Mouse (Mus musculus): ENCODE results near the gene Use1. TPM values are rescaled to one million over a fixed set of nuclear protein-coding genes. Genes with fewer than 3 reads are reported as not detected.

Use1 gene
- polyA plus RNA-seq, 2 experiments = 114 to 189 TPM

GRCm38 (mm10) chr8:71381971-71382961 lies 15.6 kb downstream of the Use1 start:
- Histone ChIP-seq H3K9ac (ENCODE audit: low read depth, low read length, severe bottlenecking) (peak overlapping the region; percentile 77), H3K4me1 (ENCODE audit: control insufficient read depth, insufficient read depth, low read length) (peaks cover 23% of the 10 kb centered on the region), H3K4me3 (replicated peaks; ENCODE audit: low read length) (peak overlapping the region; percentile 84), H3K27ac (replicated peaks; ENCODE audit: low read depth, low read length) (peak overlapping the region; percentile 88), H3K4me2 (replicated peaks; ENCODE audit: low read depth, low read length, severe bottlenecking) (peak overlapping the region; percentile 99), H3K9me3 (ENCODE audit: control insufficient read depth, low read length) (no peaks in the 10 kb centered on the region), H3K36me3 (ENCODE audit: control insufficient read depth, insufficient read depth, low read length) (peaks cover 9% of the 10 kb centered on the region), H3K27me3 (ENCODE audit: control insufficient read depth, insufficient read depth, low read length) (no peaks in the 10 kb centered on the region)
- 3% methylated on average over 29 of the region's 80 CpGs for WGBS
- no peak for TF ChIP-seq POLR2A (IDR thresholded peaks at IDR 0.05; ENCODE audit: borderline replicate concordance, extremely low read depth, insufficient read depth, insufficient read length)
- DNase-seq (ENCODE audit: low spot score) (peak; percentile 86), ATAC-seq (ENCODE audit: low FRiP score, low read depth) (peak; percentile 92)

DNA sequence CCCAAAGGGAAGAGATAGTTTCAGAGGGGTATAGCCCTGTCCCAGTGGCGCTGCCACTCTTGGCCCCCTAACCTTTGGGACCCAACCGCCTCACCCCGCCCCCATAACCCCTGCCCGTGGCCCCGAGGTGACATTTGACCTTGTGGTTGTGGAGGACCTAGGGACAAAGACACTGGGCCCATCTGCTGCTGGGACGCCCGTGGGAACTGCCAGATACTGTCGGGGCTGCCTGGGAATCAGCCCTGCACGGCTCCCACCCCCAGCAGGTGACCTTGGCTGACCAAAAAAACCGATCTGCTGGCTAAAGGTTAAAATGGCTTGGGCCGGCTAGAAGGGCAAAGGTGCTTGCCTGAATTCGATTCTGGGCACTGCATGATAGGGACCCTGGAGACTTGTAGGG lies 16.7 kb downstream of the Use1 start:
- WGBS = 40% methylated on average over 12 of the region's 12 CpGs
- no peak overlapping the region for H3K4me3 ChIP-seq (replicated peaks; ENCODE audit: low read length)
- no peak overlapping the region for H3K9ac ChIP-seq (ENCODE audit: low read depth, low read length, severe bottlenecking)
- H3K9me3 ChIP-seq (ENCODE audit: control insufficient read depth, low read length) = no peaks in the 10 kb centered on the region
- H3K27ac ChIP-seq (replicated peaks; ENCODE audit: low read depth, low read length) = peak overlapping the region; percentile 88; the same call in 1 of the 2 replicates
- peaks cover 23% of the 10 kb centered on the region for H3K4me1 ChIP-seq (ENCODE audit: control insufficient read depth, insufficient read depth, low read length)
- no peak for TF ChIP-seq POLR2A (IDR thresholded peaks at IDR 0.05; ENCODE audit: borderline replicate concordance, extremely low read depth, insufficient read depth, insufficient read length)
- no peak overlapping the region for H3K4me2 ChIP-seq (replicated peaks; ENCODE audit: low read depth, low read length, severe bottlenecking)
- no peak for DNase-seq (ENCODE audit: low spot score)
- ATAC-seq (ENCODE audit: low FRiP score, low read depth) = no peak
- H3K36me3 ChIP-seq (ENCODE audit: control insufficient read depth, insufficient read depth, low read length) = no peaks in the 10 kb centered on the region
- H3K27me3 ChIP-seq (ENCODE audit: control insufficient read depth, insufficient read depth, low read length) = no peaks in the 10 kb centered on the region

- Histone ChIP-seq H3K4me2 (replicated peaks; ENCODE audit: low read depth, low read length, severe bottlenecking) (no peak overlapping the region), H3K9me3 (ENCODE audit: control insufficient read depth, low read length) (no peaks in the 10 kb centered on the region), H3K4me3 (replicated peaks; ENCODE audit: low read length) (no peak overlapping the region), H3K27ac (replicated peaks; ENCODE audit: low read depth, low read length) (no peak overlapping the region), H3K4me1 (ENCODE audit: control insufficient read depth, insufficient read depth, low read length) (peaks cover 23% of the 10 kb centered on the region), H3K9ac (ENCODE audit: low read depth, low read length, severe bottlenecking) (no peak overlapping the region), H3K36me3 (ENCODE audit: control insufficient read depth, insufficient read depth, low read length) (no peaks in the 10 kb centered on the region), H3K27me3 (ENCODE audit: control insufficient read depth, insufficient read depth, low read length) (no peaks in the 10 kb centered on the region)
- no peak for ATAC-seq (ENCODE audit: low FRiP score, low read depth)
- WGBS = 60% methylated on average over 3 of the region's 3 CpGs
- TF ChIP-seq POLR2A (IDR thresholded peaks at IDR 0.05; ENCODE audit: borderline replicate concordance, extremely low read depth, insufficient read depth, insufficient read length) = no peak
- DNase-seq (ENCODE audit: low spot score) = no peak
Observed at GRCm38 (mm10) chr8:71383860-71384259, 17.2 kb downstream of the Use1 start.

- no peaks in the 10 kb centered on the region for H3K36me3 ChIP-seq (ENCODE audit: control insufficient read depth, insufficient read depth, low read length)
- H3K27me3 ChIP-seq (ENCODE audit: control insufficient read depth, insufficient read depth, low read length) = no peaks in the 10 kb centered on the region
- peaks cover 10% of the 10 kb centered on the region for H3K4me1 ChIP-seq (ENCODE audit: control insufficient read depth, insufficient read depth, low read length)
- no peak overlapping the region for H3K4me2 ChIP-seq (replicated peaks; ENCODE audit: low read depth, low read length, severe bottlenecking)
- no peak overlapping the region for H3K27ac ChIP-seq (replicated peaks; ENCODE audit: low read depth, low read length)
- H3K9ac ChIP-seq (ENCODE audit: low read depth, low read length, severe bottlenecking) = no peak overlapping the region
- WGBS = 67% methylated on average over 12 of the region's 12 CpGs
- ATAC-seq (ENCODE audit: low FRiP score, low read depth) (no peak), DNase-seq (ENCODE audit: low spot score) (no peak)
- TF ChIP-seq POLR2A (IDR thresholded peaks at IDR 0.05; ENCODE audit: borderline replicate concordance, extremely low read depth, insufficient read depth, insufficient read length) = no peak
- no peak overlapping the region for H3K4me3 ChIP-seq (replicated peaks; ENCODE audit: low read length)
- H3K9me3 ChIP-seq (ENCODE audit: control insufficient read depth, low read length) = no peaks in the 10 kb centered on the region
Observed at GRCm38 (mm10) chr8:71385212-71385835, 18.7 kb downstream of the Use1 start.

GRCm38 (mm10) chr8:71388267-71388666 lies 21.6 kb downstream of the Use1 start:
- 88% methylated on average over 1 of the region's 1 CpGs for whole genome bisulfite sequencing
- Histone ChIP-seq H3K4me2 (replicated peaks; ENCODE audit: low read depth, low read length, severe bottlenecking) (no peak overlapping the region), H3K4me1 (ENCODE audit: control insufficient read depth, insufficient read depth, low read length) (no peaks in the 10 kb centered on the region), H3K27me3 (ENCODE audit: control insufficient read depth, insufficient read depth, low read length) (no peaks in the 10 kb centered on the region), H3K9ac (ENCODE audit: low read depth, low read length, severe bottlenecking) (no peak overlapping the region), H3K4me3 (replicated peaks; ENCODE audit: low read length) (no peak overlapping the region), H3K9me3 (ENCODE audit: control insufficient read depth, low read length) (no peaks in the 10 kb centered on the region), H3K27ac (replicated peaks; ENCODE audit: low read depth, low read length) (no peak overlapping the region), H3K36me3 (ENCODE audit: control insufficient read depth, insufficient read depth, low read length) (no peaks in the 10 kb centered on the region)
- TF ChIP-seq POLR2A (IDR thresholded peaks at IDR 0.05; ENCODE audit: borderline replicate concordance, extremely low read depth, insufficient read depth, insufficient read length) = no peak
- no peak for ATAC-seq (ENCODE audit: low FRiP score, low read depth)
- DNase-seq (ENCODE audit: low spot score) = no peak

Data from limb, embryonic 14.5 days (tissue).